In genomic region chr1:183717060-183717459, GRCm38 (mm10) we compare ENCODE assay signal across 27 mouse cellular contexts.
DNase-seq lines count a peak whose midpoint lies in the region; ATAC-seq and TF ChIP-seq lines count a peak whose summit lies in the region.
"Had no signal": no experiment of that assay in that cellular context is flagged by ENCODE, and none has a peak within 500 bp of the region (broad histone marks: within the 10 kb centered on the region; RNA-seq: fewer than 3 reads in every experiment).

No protein-coding gene starts in this region.

- no peak for TF ChIP-seq CTCF in brain, embryonic 14.5 days (IDR thresholded peaks at IDR 0.05; ENCODE audit: borderline replicate concordance, extremely low read depth, insufficient read depth, insufficient read length)

- no peaks in the 10 kb centered on the region for H3K9me3 ChIP-seq in hindbrain, embryonic 12.5 days (replicated peaks)
- H3K9me3 ChIP-seq in hindbrain, embryonic 13.5 days: no peaks in the 10 kb centered on the region
- H3K9me3 ChIP-seq in neural tube, embryonic 11.5 days (ENCODE audit: control insufficient read depth, low read length): no peaks in the 10 kb centered on the region
- H3K9me3 ChIP-seq: embryonic facial prominence, embryonic 12.5 days; stomach, embryonic 15.5 days had no signal

- H3K36me3 ChIP-seq in hindbrain, embryonic 12.5 days: no peaks in the 10 kb centered on the region
- H3K36me3 ChIP-seq in hindbrain, embryonic 13.5 days: no peaks in the 10 kb centered on the region
- no peaks in the 10 kb centered on the region for H3K36me3 ChIP-seq in neural tube, embryonic 11.5 days (ENCODE audit: control insufficient read depth, insufficient read depth, low read length)
- H3K36me3 ChIP-seq: embryonic facial prominence, embryonic 12.5 days; stomach, embryonic 15.5 days had no signal

- no peaks in the 10 kb centered on the region for H3K27me3 ChIP-seq in hindbrain, embryonic 12.5 days
- H3K27me3 ChIP-seq in hindbrain, embryonic 13.5 days: no peaks in the 10 kb centered on the region
- H3K27me3 ChIP-seq in neural tube, embryonic 11.5 days (ENCODE audit: control insufficient read depth, insufficient read depth, low read length): no peaks in the 10 kb centered on the region
- H3K27me3 ChIP-seq: embryonic facial prominence, embryonic 12.5 days; stomach, embryonic 15.5 days had no signal

- H3K4me3 ChIP-seq in hindbrain, embryonic 12.5 days: no peak overlapping the region
- no peak overlapping the region for H3K4me3 ChIP-seq in hindbrain, embryonic 13.5 days
- no peak overlapping the region for H3K4me3 ChIP-seq in neural tube, embryonic 11.5 days (ENCODE audit: low read depth, low read length)
- H3K4me3 ChIP-seq: embryonic facial prominence, embryonic 12.5 days; stomach, embryonic 15.5 days had no signal

- H3K4me2 ChIP-seq in hindbrain, embryonic 12.5 days (replicated peaks): no peak overlapping the region
- no peak overlapping the region for H3K4me2 ChIP-seq in hindbrain, embryonic 13.5 days
- H3K4me2 ChIP-seq in neural tube, embryonic 11.5 days (ENCODE audit: low read depth): no peak overlapping the region
- H3K4me2 ChIP-seq: embryonic facial prominence, embryonic 12.5 days; heart, embryonic 11.5 days; stomach, embryonic 15.5 days had no signal

- H3K27ac ChIP-seq in hindbrain, embryonic 12.5 days: no peak overlapping the region
- no peak overlapping the region for H3K27ac ChIP-seq in hindbrain, embryonic 13.5 days
- H3K27ac ChIP-seq in neural tube, embryonic 11.5 days (ENCODE audit: low read depth, low read length): no peak overlapping the region
- H3K27ac ChIP-seq: embryonic facial prominence, embryonic 12.5 days; liver, embryonic 14.5 days; macrophage; stomach, embryonic 15.5 days had no signal

- no peaks in the 10 kb centered on the region for H3K4me1 ChIP-seq in hindbrain, embryonic 12.5 days
- no peaks in the 10 kb centered on the region for H3K4me1 ChIP-seq in hindbrain, embryonic 13.5 days (replicated peaks)
- H3K4me1 ChIP-seq in neural tube, embryonic 11.5 days (ENCODE audit: control insufficient read depth, insufficient read depth, low read length): no peaks in the 10 kb centered on the region
- H3K4me1 ChIP-seq: embryonic facial prominence, embryonic 12.5 days; stomach, embryonic 15.5 days had no signal

- 0 out of 2 replicates have a peak, but pooled peaks have one; percentile 48 for ATAC-seq in hindbrain, embryonic 12.5 days (ENCODE audit: low FRiP score)
- no peak for ATAC-seq in hindbrain, embryonic 13.5 days (ENCODE audit: low FRiP score)
- peak; percentile 50; the same call in 1 of the 2 replicates for ATAC-seq in neural tube, embryonic 11.5 days (ENCODE audit: insufficient read depth, low FRiP score, low TSS enrichment)
- ATAC-seq: intestine, postnatal 0 days had no signal

- no peak for TF ChIP-seq POLR2A in brain, embryonic 14.5 days (IDR thresholded peaks at IDR 0.05; ENCODE audit: borderline replicate concordance, extremely low read depth, insufficient read depth, insufficient read length, poor library complexity, severe bottlenecking)

- WGBS in hindbrain, embryonic 12.5 days: 60% methylated on average over 1 of the region's 1 CpGs
- WGBS in hindbrain, embryonic 13.5 days: 67% methylated on average over 1 of the region's 1 CpGs
- 68% methylated on average over 1 of the region's 1 CpGs for WGBS in neural tube, embryonic 11.5 days

- no peak overlapping the region for H3K9ac ChIP-seq in hindbrain, embryonic 12.5 days
- no peak overlapping the region for H3K9ac ChIP-seq in hindbrain, embryonic 13.5 days
- no peak overlapping the region for H3K9ac ChIP-seq in neural tube, embryonic 11.5 days (ENCODE audit: low read length)
- H3K9ac ChIP-seq: embryonic facial prominence, embryonic 12.5 days; liver, embryonic 14.5 days; stomach, embryonic 15.5 days had no signal

- DNase-seq in neural tube, embryonic 11.5 days (ENCODE audit: low spot score): no peak
- DNase-seq in neural tube, embryonic 10.5 days (ENCODE audit: extremely low spot score, low spot score): no peak
- DNase-seq in brain, embryonic 14.5 days (ENCODE audit: low read depth): peak; percentile 58
- DNase-seq in kidney, postnatal 25 days: no peak
- DNase-seq: adrenal gland, adult 8-10 months; B cell, adult 2 months; cerebellum, adult 8-10 months; cerebellum, postnatal 36 days; embryo, embryonic 11 days; gastrocnemius, postnatal 25 days; heart, adult 11 months; heart, postnatal 36 days; kidney, adult 9 months; kidney, postnatal 10 days; layer of hippocampus, adult 9-11 months; liver; lung, adult 2 months; lung, postnatal 10 days; right cerebral cortex, postnatal 25 days had no signal
